Mouse (Mus musculus): ENCODE data around the gene Fus.

GRCm38 (mm10) chr7:127993341-127993977, 26.2 kb downstream of the Fus start, which contains the start of gene Pycard:
- no peak for TF ChIP-seq CTCF (IDR thresholded peaks at IDR 0.05; ENCODE audit: extremely low read depth, insufficient read depth, low read length)
- TF ChIP-seq POLR2A (IDR thresholded peaks at IDR 0.05; ENCODE audit: extremely low read depth, insufficient read depth, low read length): no peak

Data from cortical plate, adult 2 months (tissue).